In genomic region chr1:152654851-152655250, GRCm38 (mm10) we compare ENCODE assay signal across 23 mouse cellular contexts.
A peak's percentile ranks its signal among the peaks of the same experiment; 100 is the strongest.
DNase-seq lines count a peak whose midpoint lies in the region; ATAC-seq and TF ChIP-seq lines count a peak whose summit lies in the region.
"Had no signal": no experiment of that assay in that cellular context is flagged by ENCODE, and none has a peak within 500 bp of the region (broad histone marks: within the 10 kb centered on the region; RNA-seq: fewer than 3 reads in every experiment).

No protein-coding gene starts in this region.

- no peak overlapping the region for H3K4me2 ChIP-seq in hindbrain, embryonic 15.5 days
- H3K4me2 ChIP-seq in hindbrain, embryonic 11.5 days (replicated peaks; ENCODE audit: low read depth, low read length), result no peak overlapping the region
- no peak overlapping the region for H3K4me2 ChIP-seq in neural tube, embryonic 15.5 days
- H3K4me2 ChIP-seq in hindbrain, embryonic 16.5 days (ENCODE audit: low read length), result no peak overlapping the region
- H3K4me2 ChIP-seq: embryonic facial prominence, embryonic 13.5 days; embryonic facial prominence, embryonic 15.5 days; forebrain, embryonic 12.5 days had no signal

- no peak for DNase-seq in hindbrain, embryonic 11.5 days (ENCODE audit: low spot score)
- DNase-seq in ES-E14 (ENCODE audit: low read depth, low spot score) (peak; percentile 25), ZHBTc4 (ENCODE audit: low read depth, low spot score) (peak; percentile 73)
- DNase-seq: adrenal gland, adult 2 months; adrenal gland, postnatal 10 days; adrenal gland, postnatal 25 days; cerebellum, adult 11 months; cerebellum, adult 18-20 months; cerebellum, adult 8-10 months; cerebellum, adult 9-11 months; cerebellum, postnatal 14 days; cerebellum, postnatal 36 days; embryo, embryonic 11 days had no signal

- no peak overlapping the region for H3K27ac ChIP-seq in hindbrain, embryonic 15.5 days (replicated peaks)
- no peak overlapping the region for H3K27ac ChIP-seq in hindbrain, embryonic 11.5 days (ENCODE audit: low read depth, low read length)
- H3K27ac ChIP-seq in ES-E14 (ENCODE audit: insufficient read depth, low read depth, low read length, poor library complexity, severe bottlenecking), result no peak overlapping the region
- no peak overlapping the region for H3K27ac ChIP-seq in neural tube, embryonic 15.5 days (replicated peaks)
- H3K27ac ChIP-seq in hindbrain, embryonic 16.5 days (ENCODE audit: low read depth, low read length), result no peak overlapping the region
- H3K27ac ChIP-seq: embryonic facial prominence, embryonic 13.5 days; embryonic facial prominence, embryonic 15.5 days; forebrain, embryonic 10.5 days; forebrain, embryonic 12.5 days had no signal

- no peak overlapping the region for H3K4me3 ChIP-seq in hindbrain, embryonic 15.5 days
- H3K4me3 ChIP-seq in hindbrain, embryonic 11.5 days (ENCODE audit: low read depth, low read length), result no peak overlapping the region
- H3K4me3 ChIP-seq in ES-E14 (ENCODE audit: insufficient read depth in 1 of 2, low read depth in 1 of 2, low read length in 2 of 2, poor library complexity in 1 of 2, severe bottlenecking in 1 of 2), result no peak overlapping the region
- no peak overlapping the region for H3K4me3 ChIP-seq in neural tube, embryonic 15.5 days (replicated peaks)
- no peak overlapping the region for H3K4me3 ChIP-seq in hindbrain, embryonic 16.5 days (ENCODE audit: low read length)
- H3K4me3 ChIP-seq: embryonic facial prominence, embryonic 13.5 days; embryonic facial prominence, embryonic 15.5 days; erythroblast, embryonic 14.5 days; forebrain, embryonic 10.5 days; forebrain, embryonic 12.5 days had no signal

- H3K36me3 ChIP-seq in hindbrain, embryonic 15.5 days, result no peaks in the 10 kb centered on the region
- no peaks in the 10 kb centered on the region for H3K36me3 ChIP-seq in hindbrain, embryonic 11.5 days (ENCODE audit: control insufficient read depth, insufficient read depth, low read length)
- H3K36me3 ChIP-seq in ES-E14 (ENCODE audit: control insufficient read depth, insufficient read depth, low read length, poor library complexity, severe bottlenecking), result no peaks in the 10 kb centered on the region
- H3K36me3 ChIP-seq in neural tube, embryonic 15.5 days, result no peaks in the 10 kb centered on the region
- H3K36me3 ChIP-seq in hindbrain, embryonic 16.5 days (ENCODE audit: control insufficient read depth, insufficient read depth, low read length), result no peaks in the 10 kb centered on the region
- H3K36me3 ChIP-seq: embryonic facial prominence, embryonic 13.5 days; embryonic facial prominence, embryonic 15.5 days; forebrain, embryonic 10.5 days; forebrain, embryonic 12.5 days had no signal

- H3K4me1 ChIP-seq in hindbrain, embryonic 15.5 days (replicated peaks), result no peaks in the 10 kb centered on the region
- no peaks in the 10 kb centered on the region for H3K4me1 ChIP-seq in hindbrain, embryonic 11.5 days (replicated peaks; ENCODE audit: control insufficient read depth, insufficient read depth, low read length)
- peaks cover 0 to 2% of the 10 kb centered on the region in 2 experiments; a peak in 1 of 4 replicates for H3K4me1 ChIP-seq in ES-E14 (ENCODE audit: control insufficient read depth in 2 of 2, insufficient read depth in 2 of 2, low read length in 2 of 2, poor library complexity in 1 of 2)
- no peaks in the 10 kb centered on the region for H3K4me1 ChIP-seq in neural tube, embryonic 15.5 days
- H3K4me1 ChIP-seq in hindbrain, embryonic 16.5 days (ENCODE audit: control insufficient read depth, insufficient read depth, low read depth, low read length), result no peaks in the 10 kb centered on the region
- H3K4me1 ChIP-seq: embryonic facial prominence, embryonic 13.5 days; embryonic facial prominence, embryonic 15.5 days; forebrain, embryonic 10.5 days; forebrain, embryonic 12.5 days had no signal

- WGBS in hindbrain, embryonic 15.5 days, result 95% methylated on average over 6 of the region's 6 CpGs
- 98% methylated on average over 6 of the region's 6 CpGs for WGBS in hindbrain, embryonic 11.5 days
- WGBS in neural tube, embryonic 15.5 days, result 93% methylated on average over 6 of the region's 6 CpGs
- 99% methylated on average over 6 of the region's 6 CpGs for WGBS in hindbrain, embryonic 16.5 days

- ATAC-seq in hindbrain, embryonic 15.5 days (ENCODE audit: low FRiP score, low read depth), result 0 out of 2 replicates have a peak, but pooled peaks have one; percentile 8
- no peak for ATAC-seq in hindbrain, embryonic 11.5 days (ENCODE audit: low FRiP score)
- ATAC-seq in neural tube, embryonic 15.5 days (ENCODE audit: low FRiP score), result no peak
- no peak for ATAC-seq in hindbrain, embryonic 16.5 days
- ATAC-seq: forebrain, embryonic 14.5 days; forebrain, embryonic 16.5 days had no signal

- no peaks in the 10 kb centered on the region for H3K27me3 ChIP-seq in hindbrain, embryonic 15.5 days
- H3K27me3 ChIP-seq in hindbrain, embryonic 11.5 days (ENCODE audit: control insufficient read depth, insufficient read depth, low read length), result no peaks in the 10 kb centered on the region
- H3K27me3 ChIP-seq in neural tube, embryonic 15.5 days (replicated peaks), result no peaks in the 10 kb centered on the region
- no peaks in the 10 kb centered on the region for H3K27me3 ChIP-seq in hindbrain, embryonic 16.5 days (replicated peaks; ENCODE audit: control insufficient read depth, insufficient read depth, low read length)
- H3K27me3 ChIP-seq: embryonic facial prominence, embryonic 13.5 days; embryonic facial prominence, embryonic 15.5 days; forebrain, embryonic 12.5 days had no signal

- H3K9me3 ChIP-seq in hindbrain, embryonic 15.5 days, result no peaks in the 10 kb centered on the region
- H3K9me3 ChIP-seq in hindbrain, embryonic 11.5 days (ENCODE audit: control insufficient read depth, low read length), result no peaks in the 10 kb centered on the region
- no peaks in the 10 kb centered on the region for H3K9me3 ChIP-seq in ES-E14 (ENCODE audit: control insufficient read depth, insufficient read depth, low read depth, low read length)
- no peaks in the 10 kb centered on the region for H3K9me3 ChIP-seq in neural tube, embryonic 15.5 days (replicated peaks)
- no peaks in the 10 kb centered on the region for H3K9me3 ChIP-seq in hindbrain, embryonic 16.5 days (ENCODE audit: control insufficient read depth, low read length)
- H3K9me3 ChIP-seq: embryonic facial prominence, embryonic 13.5 days; embryonic facial prominence, embryonic 15.5 days; forebrain, embryonic 10.5 days; forebrain, embryonic 12.5 days had no signal

- no peak overlapping the region for H3K9ac ChIP-seq in hindbrain, embryonic 15.5 days
- no peak overlapping the region for H3K9ac ChIP-seq in hindbrain, embryonic 11.5 days (ENCODE audit: low read depth, low read length)
- no peak overlapping the region for H3K9ac ChIP-seq in ES-E14 (ENCODE audit: insufficient read depth, low read depth, low read length, poor library complexity, severe bottlenecking)
- no peak overlapping the region for H3K9ac ChIP-seq in neural tube, embryonic 15.5 days (replicated peaks)
- no peak overlapping the region for H3K9ac ChIP-seq in hindbrain, embryonic 16.5 days (ENCODE audit: low read depth, low read length)
- H3K9ac ChIP-seq: embryonic facial prominence, embryonic 13.5 days; embryonic facial prominence, embryonic 15.5 days; forebrain, embryonic 12.5 days had no signal

- in situ Hi-C loops in ES-E14 (cut with MboI; ENCODE audit: low sequenced_read_pairs in 2 of 2, unreplicated experiment in 2 of 2), result no loop called here

TF ChIP-seq in ES-E14, 5 proteins besides CTCF, POLR2A, EP300 and RAD21:
- no peak for TF ChIP-seq HCFC1 (IDR thresholded peaks at IDR 0.05; ENCODE audit: borderline replicate concordance, insufficient read depth, low read length)
TF ChIP-seq in ES-E14: peak in this region for 0.
